Mouse (Mus musculus): Measurements from ENCODE around the gene Zfp146.
"Not testable (repeated sequence)": the region's sequence is repeated elsewhere in the genome, so short reads cannot be mapped to it uniquely, and the experiment has no call there.

The Zfp146 gene

DNA sequence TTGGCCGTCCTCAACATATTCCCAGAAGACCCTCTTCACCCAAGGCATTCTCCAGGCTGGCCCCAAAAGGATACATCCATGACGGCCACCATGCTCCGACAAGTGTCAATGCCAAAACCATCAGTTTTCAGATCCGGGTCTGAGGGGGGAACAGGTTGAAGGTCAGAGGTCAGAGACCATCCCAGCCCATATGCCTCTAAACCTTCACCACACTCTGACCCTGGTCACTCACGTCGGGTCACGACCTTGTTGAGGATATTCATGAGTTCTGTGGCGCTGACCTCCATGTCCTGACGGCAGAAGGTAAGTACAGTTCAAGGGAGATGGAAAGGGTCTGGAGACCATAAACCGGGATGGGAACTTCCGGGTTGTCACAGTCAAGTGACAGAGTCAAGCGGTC, 22.5 kb upstream of the Zfp146 start:
- no peak for DNase-seq (ENCODE audit: low spot score)

DNA sequence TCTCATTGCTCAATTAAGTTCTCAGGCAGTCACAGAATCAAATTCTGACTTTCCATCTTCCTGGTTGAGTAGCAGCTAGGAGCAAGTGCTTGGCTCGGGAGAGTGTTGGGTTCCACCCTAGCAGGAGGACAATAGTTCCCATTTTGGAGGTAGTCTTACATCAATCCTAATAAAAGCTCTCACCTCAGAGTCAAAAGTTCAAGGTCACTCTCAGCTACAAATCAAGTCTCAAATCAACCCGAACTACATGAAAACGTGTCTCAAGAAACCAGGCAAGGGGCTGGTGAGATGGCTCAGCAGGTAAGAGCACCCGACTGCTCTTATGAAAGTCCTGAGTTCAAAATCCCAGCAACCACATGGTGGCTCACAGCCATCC, 19.6 kb upstream of the Zfp146 start:
- DNase-seq (ENCODE audit: low spot score): no peak

GRCm38 (mm10) chr7:30188344-30189115, 19.0 kb upstream of the Zfp146 start:
- DNase-seq (ENCODE audit: low spot score): no peak

DNA sequence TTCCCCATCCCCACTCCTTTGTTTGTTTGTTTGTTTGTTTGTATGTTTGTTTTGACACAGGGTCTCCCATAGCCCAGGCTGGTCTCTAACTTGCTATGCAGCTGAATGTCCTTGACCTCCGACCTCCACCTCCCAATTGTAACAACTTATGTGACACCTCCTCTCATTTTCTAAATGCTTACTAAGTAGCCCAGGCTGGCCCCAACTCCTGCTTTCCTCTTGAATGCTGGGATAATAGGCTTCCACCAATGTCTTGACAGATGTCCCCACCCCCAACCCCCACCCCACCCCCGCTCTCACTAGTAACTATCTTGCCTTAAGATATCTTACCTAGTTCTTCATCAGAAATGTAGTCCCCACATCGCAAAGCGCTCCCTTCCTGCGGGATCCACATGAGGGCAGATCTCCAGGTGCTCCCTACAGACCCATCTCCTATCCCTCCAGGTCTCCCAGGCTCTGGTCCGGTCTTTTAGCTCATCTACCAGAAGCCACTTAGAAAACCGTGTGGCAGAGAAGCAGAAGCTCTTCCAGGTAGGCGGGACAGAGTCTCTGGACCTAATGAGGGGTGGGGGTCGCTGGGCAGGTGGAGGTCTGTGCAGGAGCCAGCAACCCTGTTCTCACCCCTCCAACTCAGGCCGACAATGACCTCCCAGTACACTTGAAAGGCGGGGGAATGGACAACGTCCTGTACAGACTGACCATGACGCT, 15.2 kb upstream of the Zfp146 start:
- DNase-seq (ENCODE audit: low spot score): no peak

- DNase-seq (ENCODE audit: low spot score): peak; percentile 91
Observed at GRCm38 (mm10) chr7:30183879-30184289, 14.3 kb upstream of the Zfp146 start, which contains the start of gene Cox7a1. Cox7a1 (plus strand) TSS chr7:30184144.

DNA sequence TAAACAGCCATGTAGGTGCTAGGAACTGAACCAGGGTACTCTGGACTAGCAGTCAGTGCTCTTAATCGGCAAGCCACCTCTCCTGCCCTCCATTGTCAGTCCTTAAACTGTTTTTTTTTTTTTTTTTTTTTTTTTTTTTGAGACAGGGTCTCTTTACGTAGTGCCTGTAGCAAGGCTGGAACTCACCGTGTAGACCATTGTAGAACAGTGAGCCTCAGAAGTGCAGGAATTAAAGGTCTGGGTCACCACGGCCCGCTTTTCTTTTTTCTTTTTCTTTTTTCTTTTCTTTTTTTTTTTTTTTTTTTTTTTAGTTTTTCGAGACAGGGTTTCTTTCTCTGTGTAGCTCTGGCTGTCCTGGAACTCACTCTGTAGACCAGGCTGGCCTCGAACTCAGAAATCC, 13.6 kb upstream of the Zfp146 start:
- DNase-seq (ENCODE audit: low spot score): not testable (repeated sequence)

DNA sequence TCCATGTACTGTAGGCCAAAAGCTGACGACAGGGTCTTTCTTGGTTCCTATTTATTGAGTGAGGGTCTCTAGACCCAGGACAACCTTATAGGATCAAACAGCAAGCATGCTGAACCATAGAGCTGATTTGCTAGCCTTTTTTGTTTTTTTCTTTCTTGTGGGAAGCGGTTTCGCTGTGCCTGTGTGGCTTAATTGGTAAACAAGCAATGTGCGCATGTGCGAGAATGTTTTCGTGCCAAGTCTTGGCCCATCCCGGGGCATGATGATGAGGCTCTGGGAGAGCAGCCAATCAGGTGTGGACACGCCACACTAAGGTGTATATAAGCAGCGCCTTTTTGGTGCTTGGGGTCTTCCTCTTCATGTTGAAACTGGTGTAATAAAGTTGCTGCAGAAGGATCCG, 12.4 kb upstream of the Zfp146 start:
- DNase-seq (ENCODE audit: low spot score): not testable (repeated sequence)

- peak; percentile 75 for DNase-seq (ENCODE audit: low spot score)
Observed at GRCm38 (mm10) chr7:30181308-30181707, 11.8 kb upstream of the Zfp146 start.

GRCm38 (mm10) chr7:30178256-30178655, 8.7 kb upstream of the Zfp146 start:
- DNase-seq (ENCODE audit: low spot score): no peak

- DNase-seq (ENCODE audit: low spot score): no peak
Observed at GRCm38 (mm10) chr7:30176474-30176873, 6.9 kb upstream of the Zfp146 start.

- DNase-seq (ENCODE audit: low spot score): peak; percentile 17
Observed at GRCm38 (mm10) chr7:30170283-30170951, 867 bp upstream of the Zfp146 start.

- DNase-seq (ENCODE audit: low spot score): peak; percentile 53
Observed at GRCm38 (mm10) chr7:30168914-30169582, 502 bp downstream of the Zfp146 start.

- no peak for DNase-seq (ENCODE audit: low spot score)
Observed at GRCm38 (mm10) chr7:30164745-30165144, 4.8 kb downstream of the Zfp146 start.

DNA sequence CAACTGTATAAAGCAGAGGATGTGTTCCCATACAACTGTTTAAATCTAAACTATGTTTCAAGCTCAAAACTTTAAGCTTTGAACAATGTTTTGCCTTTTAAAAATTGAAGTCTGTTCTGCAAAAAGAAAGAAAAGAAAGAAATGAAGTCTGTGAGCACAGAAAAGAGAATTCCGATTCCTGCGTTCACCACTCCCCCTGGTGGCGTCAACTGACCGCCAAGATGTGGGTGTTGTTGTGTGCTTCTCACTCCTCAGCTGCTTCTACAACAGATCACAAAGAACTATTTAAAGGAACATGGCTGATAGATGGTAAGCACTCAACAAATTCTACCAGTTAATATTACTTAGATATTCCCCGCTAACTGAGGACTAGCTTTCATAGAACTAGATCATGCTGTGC, 6.4 kb downstream of the Zfp146 start:
- no peak for DNase-seq (ENCODE audit: low spot score)

- no peak for DNase-seq (ENCODE audit: low spot score)
Observed at GRCm38 (mm10) chr7:30155507-30155906, 14.0 kb downstream of the Zfp146 start.

- no peak for DNase-seq (ENCODE audit: low spot score)
Observed at GRCm38 (mm10) chr7:30154040-30154439, 15.5 kb downstream of the Zfp146 start.

DNA sequence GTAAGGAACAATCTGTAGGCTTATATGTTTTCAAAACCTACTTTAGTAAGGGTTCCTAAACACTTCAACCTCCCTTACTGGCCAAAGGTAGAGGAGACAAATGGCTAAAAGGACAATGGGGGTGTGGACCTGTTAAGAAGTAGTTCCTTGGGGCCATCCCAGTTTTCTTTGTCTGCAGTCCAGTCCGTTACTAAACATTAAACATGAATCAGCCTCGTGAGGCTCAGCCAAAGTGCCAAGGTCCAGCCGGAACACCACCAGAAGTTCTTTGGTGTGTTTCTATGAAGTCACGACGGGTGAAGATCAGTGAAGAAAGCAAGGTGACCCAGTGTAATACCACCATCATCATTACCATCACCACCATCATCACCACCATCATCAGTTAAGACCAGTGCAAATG, 22.5 kb downstream of the Zfp146 start:
- no peak for DNase-seq (ENCODE audit: low spot score)

DNA sequence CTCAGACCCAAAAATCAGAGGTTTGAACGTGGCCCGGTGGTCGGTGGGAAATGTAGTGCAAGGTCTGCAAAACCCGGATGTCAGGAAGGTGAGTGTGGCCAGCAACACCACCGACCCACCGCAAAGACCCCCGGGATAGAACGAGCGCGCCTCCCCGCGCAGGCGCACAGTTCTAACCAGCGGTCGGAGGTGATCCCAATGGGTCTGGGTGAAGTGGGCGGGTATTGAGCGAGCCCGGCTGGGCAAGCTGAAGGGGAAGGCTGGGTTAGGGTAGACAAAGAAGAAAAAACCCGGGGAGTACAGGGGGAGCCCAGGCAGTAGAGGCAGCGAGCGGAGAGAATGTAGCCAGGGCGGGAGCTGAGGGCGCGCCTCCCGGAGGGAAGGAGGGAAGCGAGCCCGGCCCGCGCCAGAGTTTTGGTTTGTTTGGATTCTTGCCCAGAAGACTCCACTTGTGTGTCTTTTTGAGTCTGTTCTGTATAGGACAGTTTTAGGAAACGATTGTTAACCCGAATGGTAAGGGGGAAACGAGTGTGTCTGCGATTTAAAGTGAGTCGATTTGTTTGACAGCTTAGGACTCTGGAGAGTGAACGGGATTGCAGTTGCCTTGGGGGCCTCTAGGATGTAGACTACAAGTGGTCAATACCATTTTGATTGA, 25.9 kb downstream of the Zfp146 start:
- DNase-seq (ENCODE audit: low spot score): no peak

GRCm38 (mm10) chr7:30143170-30143554, 26.4 kb downstream of the Zfp146 start:
- DNase-seq (ENCODE audit: low spot score): no peak

DNA sequence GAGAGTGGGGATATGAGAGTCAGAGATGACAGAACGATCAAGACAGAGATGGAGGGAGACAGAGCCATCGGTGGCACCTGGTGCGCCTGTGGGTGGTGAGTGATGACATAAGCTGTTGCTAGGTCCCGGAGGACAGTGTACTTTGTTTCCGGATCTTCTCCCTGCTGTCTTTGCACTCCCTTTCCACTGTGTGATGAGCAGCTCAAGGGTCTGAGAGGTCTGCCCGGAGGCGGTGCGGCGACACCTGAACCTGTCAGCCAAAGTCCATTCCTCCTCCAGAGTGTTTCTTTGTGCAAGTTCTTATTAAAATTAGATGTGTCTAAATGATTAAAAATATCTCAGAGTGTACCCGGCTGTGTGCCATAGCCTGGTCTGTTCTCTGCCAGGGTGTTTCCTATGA, 32.7 kb downstream of the Zfp146 start:
- no peak for DNase-seq (ENCODE audit: low spot score)

GRCm38 (mm10) chr7:30132396-30132795, 37.2 kb downstream of the Zfp146 start:
- no peak for DNase-seq (ENCODE audit: low spot score)

GRCm38 (mm10) chr7:30129900-30130299, 39.6 kb downstream of the Zfp146 start:
- no peak for DNase-seq (ENCODE audit: low spot score)
